Mouse (Mus musculus) liver, embryonic 14.5 days (tissue): ENCODE results near the gene Ilf2.

ENCODE experiments used
- CTCF ChIP-seq: IDR thresholded peaks from 2 replicates; pipeline ENCODE4 v1.5.1; 2016; ENCODE audit warnings: antibody characterized with exemption, low read depth, control low read depth
- EP300 ChIP-seq: IDR thresholded peaks from 2 replicates; pipeline ENCODE4 v1.6.1; 2016; ENCODE audit warnings: antibody characterized with exemption, low read depth

DNA sequence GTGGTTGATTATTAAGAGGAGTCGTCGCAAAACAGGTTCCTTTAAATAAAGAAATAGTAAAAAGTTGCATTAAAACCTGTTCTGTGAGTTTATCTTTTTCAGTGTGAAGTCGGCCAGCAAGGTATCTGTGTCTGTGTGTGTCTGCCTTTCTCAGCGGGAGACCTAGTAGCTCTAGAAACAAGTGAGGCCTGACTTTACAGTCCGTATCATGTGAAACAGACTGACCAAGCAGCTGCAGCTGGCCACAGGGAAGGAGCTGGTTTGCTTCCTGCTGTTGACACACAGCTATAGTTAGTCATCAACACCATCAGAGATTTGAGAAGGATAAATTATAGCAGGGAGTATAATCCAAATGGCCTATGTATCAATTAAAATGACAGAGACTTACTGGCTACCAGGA lies 55.8 kb downstream of the Ilf2 start:
- TF ChIP-seq CTCF (no peak), EP300 (no peak)
